Mouse (Mus musculus): ENCODE data around the gene Adgrf3. TPM values are rescaled to one million over a fixed set of nuclear protein-coding genes. Genes with fewer than 3 reads are reported as not detected.
A peak's percentile ranks its signal among the peaks of the same experiment; 100 is the strongest.

Gene Adgrf3
- polyA plus RNA-seq, 1 experiment from 2014 or later = 0.37 TPM

- Histone ChIP-seq H3K36me3 (ENCODE audit: control insufficient read depth, insufficient read depth, low read length) (0 out of 2 replicates have a peak, but pooled peaks cover 2% of the 10 kb centered on the region), H3K4me3 (replicated peaks; ENCODE audit: low read length) (no peak overlapping the region), H3K9me3 (replicated peaks; ENCODE audit: control insufficient read depth, low read length) (no peaks in the 10 kb centered on the region), H3K4me1 (ENCODE audit: control insufficient read depth, insufficient read depth, low read length) (no peaks in the 10 kb centered on the region), H3K4me2 (ENCODE audit: low read depth, low read length) (no peak overlapping the region), H3K27me3 (ENCODE audit: control insufficient read depth, insufficient read depth, low read length) (no peaks in the 10 kb centered on the region), H3K27ac (ENCODE audit: low read length) (no peak overlapping the region), H3K9ac (ENCODE audit: low read length) (no peak overlapping the region)
- WGBS = 84% methylated on average over 1 of the region's 1 CpGs
- no peak for ATAC-seq (ENCODE audit: insufficient read depth, low FRiP score)
Measured at GRCm38 (mm10) chr5:30192452-30192851, 13.1 kb downstream of the Adgrf3 start.

DNA sequence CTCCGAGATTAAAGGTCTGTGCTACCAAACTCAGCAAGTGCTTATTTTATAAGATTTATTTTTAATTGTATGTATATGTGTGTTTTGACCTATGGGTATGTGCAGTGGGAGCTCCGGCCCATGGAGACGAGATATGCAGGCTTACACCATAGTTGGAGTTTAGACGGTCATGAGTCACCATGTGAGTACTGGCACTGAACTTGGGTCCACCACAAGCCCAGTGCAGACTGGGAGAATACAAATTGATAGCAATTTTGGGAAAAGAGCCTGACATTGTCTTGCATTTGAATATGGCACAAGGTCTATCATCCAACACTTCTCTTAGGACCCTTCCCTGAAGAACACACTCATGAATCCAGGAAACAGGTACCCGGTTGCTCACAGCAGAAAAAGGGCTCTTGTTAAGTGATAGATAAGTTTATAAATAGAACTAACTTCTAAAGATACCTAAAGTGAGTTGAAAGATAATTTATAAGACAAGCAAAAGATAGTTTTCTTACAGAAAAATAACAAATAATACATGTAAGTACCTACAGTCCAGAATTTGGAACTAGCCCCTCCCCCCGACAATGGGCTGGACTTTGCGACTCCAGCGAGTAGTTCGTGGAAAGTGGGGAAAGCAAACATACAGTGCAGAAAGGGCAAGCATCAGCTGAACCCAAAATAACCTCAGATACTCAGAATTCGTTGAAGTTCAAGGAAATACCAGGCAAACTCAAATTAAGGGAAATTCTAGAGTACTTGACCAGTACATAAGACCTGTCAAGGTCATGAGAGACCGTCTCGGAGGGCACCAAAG, 17.6 kb downstream of the Adgrf3 start:
- H3K27me3 ChIP-seq (ENCODE audit: control insufficient read depth, insufficient read depth, low read length) = no peaks in the 10 kb centered on the region

GRCm38 (mm10) chr5:30175811-30176210, 29.7 kb downstream of the Adgrf3 start:
- Histone ChIP-seq H3K4me1 (ENCODE audit: control insufficient read depth, insufficient read depth, low read length) (no peaks in the 10 kb centered on the region), H3K9me3 (replicated peaks; ENCODE audit: control insufficient read depth, low read length) (no peaks in the 10 kb centered on the region), H3K27me3 (ENCODE audit: control insufficient read depth, insufficient read depth, low read length) (no peaks in the 10 kb centered on the region), H3K4me2 (ENCODE audit: low read depth, low read length) (no peak overlapping the region), H3K36me3 (ENCODE audit: control insufficient read depth, insufficient read depth, low read length) (peaks cover 11% of the 10 kb centered on the region), H3K4me3 (replicated peaks; ENCODE audit: low read length) (no peak overlapping the region), H3K27ac (ENCODE audit: low read length) (no peak overlapping the region), H3K9ac (ENCODE audit: low read length) (no peak overlapping the region)
- 57% methylated on average over 4 of the region's 4 CpGs for WGBS
- ATAC-seq (ENCODE audit: insufficient read depth, low FRiP score) = no peak

More for the DNA sequence above, 17.6 kb downstream of the Adgrf3 start:
- no peak overlapping the region for H3K9ac ChIP-seq (ENCODE audit: low read length)
- no peak overlapping the region for H3K4me2 ChIP-seq (ENCODE audit: low read depth, low read length)
- whole genome bisulfite sequencing = 89% methylated on average over 12 of the region's 12 CpGs
- H3K4me1 ChIP-seq (ENCODE audit: control insufficient read depth, insufficient read depth, low read length) = no peaks in the 10 kb centered on the region
- no peak for ATAC-seq (ENCODE audit: insufficient read depth, low FRiP score)
- no peak overlapping the region for H3K4me3 ChIP-seq (replicated peaks; ENCODE audit: low read length)
- no peak overlapping the region for H3K27ac ChIP-seq (ENCODE audit: low read length)
- peaks cover 11% of the 10 kb centered on the region; the same call in 1 of the 2 replicates for H3K36me3 ChIP-seq (ENCODE audit: control insufficient read depth, insufficient read depth, low read length)
- no peaks in the 10 kb centered on the region for H3K9me3 ChIP-seq (replicated peaks; ENCODE audit: control insufficient read depth, low read length)

GRCm38 (mm10) chr5:30172931-30173692, 32.4 kb downstream of the Adgrf3 start:
- H3K27me3 ChIP-seq (ENCODE audit: control insufficient read depth, insufficient read depth, low read length) = no peaks in the 10 kb centered on the region
- WGBS = 44% methylated on average over 20 of the region's 20 CpGs
- H3K9me3 ChIP-seq (replicated peaks; ENCODE audit: control insufficient read depth, low read length) = no peaks in the 10 kb centered on the region
- no peaks in the 10 kb centered on the region for H3K4me1 ChIP-seq (ENCODE audit: control insufficient read depth, insufficient read depth, low read length)
- H3K4me2 ChIP-seq (ENCODE audit: low read depth, low read length) = no peak overlapping the region
- H3K9ac ChIP-seq (ENCODE audit: low read length) = no peak overlapping the region
- peak; percentile 50; the same call in 1 of the 2 replicates for ATAC-seq (ENCODE audit: insufficient read depth, low FRiP score)
- peak overlapping the region; percentile 60; the same call in 1 of the 2 replicates for H3K27ac ChIP-seq (ENCODE audit: low read length)
- peaks cover 6% of the 10 kb centered on the region for H3K36me3 ChIP-seq (ENCODE audit: control insufficient read depth, insufficient read depth, low read length)
- no peak overlapping the region for H3K4me3 ChIP-seq (replicated peaks; ENCODE audit: low read length)

DNA sequence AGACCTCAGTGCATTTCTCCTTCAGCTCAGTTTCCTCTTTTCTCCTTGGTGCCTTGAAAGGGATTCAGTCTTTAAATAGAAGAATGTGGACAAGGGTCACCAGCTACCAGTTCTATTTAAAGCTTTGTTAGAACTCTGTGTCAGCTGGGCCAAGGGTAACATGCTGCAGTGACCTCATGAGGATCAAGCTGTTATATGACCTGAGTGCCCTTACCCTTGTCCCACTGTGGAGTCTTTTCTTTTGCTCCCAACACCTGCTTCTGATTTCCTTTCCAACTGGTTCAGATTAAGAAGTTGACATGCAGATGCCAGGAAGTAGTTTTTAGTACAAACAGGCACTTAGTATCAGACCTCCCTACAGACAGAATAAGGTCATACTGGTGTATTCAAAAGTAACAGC, 33.4 kb downstream of the Adgrf3 start:
- ATAC-seq (ENCODE audit: insufficient read depth, low FRiP score) = 0 out of 2 replicates have a peak, but pooled peaks have one; percentile 10
- H3K9ac ChIP-seq (ENCODE audit: low read length) = no peak overlapping the region
- peaks cover 6% of the 10 kb centered on the region for H3K36me3 ChIP-seq (ENCODE audit: control insufficient read depth, insufficient read depth, low read length)
- no peak overlapping the region for H3K4me2 ChIP-seq (ENCODE audit: low read depth, low read length)
- H3K4me1 ChIP-seq (ENCODE audit: control insufficient read depth, insufficient read depth, low read length) = no peaks in the 10 kb centered on the region
- no peaks in the 10 kb centered on the region for H3K9me3 ChIP-seq (replicated peaks; ENCODE audit: control insufficient read depth, low read length)
- H3K27me3 ChIP-seq (ENCODE audit: control insufficient read depth, insufficient read depth, low read length) = no peaks in the 10 kb centered on the region
- H3K4me3 ChIP-seq (replicated peaks; ENCODE audit: low read length) = no peak overlapping the region
- H3K27ac ChIP-seq (ENCODE audit: low read length) = peak overlapping the region; percentile 60; the same call in 1 of the 2 replicates

GRCm38 (mm10) chr5:30170303-30170940, 35.1 kb downstream of the Adgrf3 start:
- H3K36me3 ChIP-seq (ENCODE audit: control insufficient read depth, insufficient read depth, low read length) = no peaks in the 10 kb centered on the region; the same call in 1 of the 2 replicates
- no peak overlapping the region for H3K9ac ChIP-seq (ENCODE audit: low read length)
- no peak overlapping the region for H3K4me2 ChIP-seq (ENCODE audit: low read depth, low read length)
- no peak overlapping the region for H3K4me3 ChIP-seq (replicated peaks; ENCODE audit: low read length)
- H3K27me3 ChIP-seq (ENCODE audit: control insufficient read depth, insufficient read depth, low read length) = no peaks in the 10 kb centered on the region
- no peaks in the 10 kb centered on the region for H3K4me1 ChIP-seq (ENCODE audit: control insufficient read depth, insufficient read depth, low read length)
- WGBS = 70% methylated on average over 5 of the region's 5 CpGs
- peak overlapping the region; percentile 13; the same call in 1 of the 2 replicates for H3K27ac ChIP-seq (ENCODE audit: low read length)
- H3K9me3 ChIP-seq (replicated peaks; ENCODE audit: control insufficient read depth, low read length) = no peaks in the 10 kb centered on the region
- 0 out of 2 replicates have a peak, but pooled peaks have one; percentile 57 for ATAC-seq (ENCODE audit: insufficient read depth, low FRiP score)

DNA sequence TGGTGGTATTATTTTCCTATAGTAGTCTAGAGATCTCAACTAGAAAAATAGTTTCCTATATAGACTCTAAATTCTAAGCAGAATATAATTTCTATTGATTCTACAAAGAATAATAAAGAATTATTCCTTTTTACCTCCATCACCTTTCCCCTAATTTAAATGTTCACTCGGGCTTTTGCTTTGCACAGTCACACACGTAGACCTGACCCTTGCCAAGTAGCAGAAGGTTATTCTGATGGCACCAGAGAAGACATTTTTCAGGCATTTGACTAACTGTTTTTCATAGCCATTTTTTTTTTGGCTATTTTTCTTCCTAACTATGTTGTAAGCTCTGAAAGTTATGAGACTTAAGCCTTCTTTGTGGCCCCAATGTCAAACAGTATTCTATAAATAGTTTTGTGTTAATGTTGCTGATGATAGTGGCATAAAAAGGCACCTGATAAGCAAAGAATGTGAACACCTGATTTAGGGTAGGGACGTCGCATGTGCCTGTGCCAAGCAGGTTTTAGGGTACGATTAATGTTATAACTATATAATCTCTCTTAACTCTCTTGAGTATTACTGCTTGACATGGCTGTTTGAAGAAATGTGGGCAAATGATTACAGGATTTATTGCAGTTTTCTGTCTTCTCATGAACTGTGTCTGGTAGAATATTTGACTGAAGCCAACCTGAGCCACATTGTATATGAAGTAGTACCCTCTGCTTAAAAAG, 40.1 kb downstream of the Adgrf3 start:
- Histone ChIP-seq H3K27ac (ENCODE audit: low read length) (no peak overlapping the region), H3K36me3 (ENCODE audit: control insufficient read depth, insufficient read depth, low read length) (no peaks in the 10 kb centered on the region; the same call in 1 of the 2 replicates), H3K4me2 (ENCODE audit: low read depth, low read length) (no peak overlapping the region), H3K4me3 (replicated peaks; ENCODE audit: low read length) (no peak overlapping the region), H3K27me3 (ENCODE audit: control insufficient read depth, insufficient read depth, low read length) (no peaks in the 10 kb centered on the region), H3K9me3 (replicated peaks; ENCODE audit: control insufficient read depth, low read length) (no peaks in the 10 kb centered on the region), H3K4me1 (ENCODE audit: control insufficient read depth, insufficient read depth, low read length) (no peaks in the 10 kb centered on the region), H3K9ac (ENCODE audit: low read length) (no peak overlapping the region)
- WGBS = 75% methylated on average over 5 of the region's 5 CpGs
- no peak for ATAC-seq (ENCODE audit: insufficient read depth, low FRiP score)

- Histone ChIP-seq H3K4me1 (ENCODE audit: control insufficient read depth, insufficient read depth, low read length) (no peaks in the 10 kb centered on the region), H3K4me2 (ENCODE audit: low read depth, low read length) (no peak overlapping the region), H3K27me3 (ENCODE audit: control insufficient read depth, insufficient read depth, low read length) (no peaks in the 10 kb centered on the region), H3K9ac (ENCODE audit: low read length) (no peak overlapping the region), H3K9me3 (replicated peaks; ENCODE audit: control insufficient read depth, low read length) (no peaks in the 10 kb centered on the region), H3K36me3 (ENCODE audit: control insufficient read depth, insufficient read depth, low read length) (no peaks in the 10 kb centered on the region), H3K4me3 (replicated peaks; ENCODE audit: low read length) (no peak overlapping the region), H3K27ac (ENCODE audit: low read length) (no peak overlapping the region)
- WGBS = 74% methylated on average over 6 of the region's 6 CpGs
- no peak for ATAC-seq (ENCODE audit: insufficient read depth, low FRiP score)
Measured at GRCm38 (mm10) chr5:30162339-30162738, 43.2 kb downstream of the Adgrf3 start.
